Mouse (Mus musculus) spleen, postnatal 36 days (tissue): Measurements from ENCODE around the gene Gm21969.

ENCODE experiments used
- DNase-seq, 2 experiments: peaks; one replicate each; pipeline ENCODE4 v3.0.0; 2022; ENCODE audit warnings: low spot score in 2 of 2, mixed read lengths in 1 of 2

The Gm21969 gene

GRCm38 (mm10) chr4:139602357-139603244 lies at the start of gene Gm21969:
Gene Gm21969 (plus strand): TSS chr4:139603186.
- DNase-seq = peak; percentile 30 to 40

- no peak for DNase-seq
Measured at GRCm38 (mm10) chr4:139555235-139555634, 47.8 kb upstream of the Gm21969 start.

- no peak for DNase-seq
Measured at GRCm38 (mm10) chr4:139555951-139556350, 47.0 kb upstream of the Gm21969 start.

GRCm38 (mm10) chr4:139568361-139568760 lies 34.6 kb upstream of the Gm21969 start:
- DNase-seq = no peak

GRCm38 (mm10) chr4:139570756-139571155 lies 32.2 kb upstream of the Gm21969 start:
- no peak for DNase-seq

- DNase-seq = no peak
Measured at GRCm38 (mm10) chr4:139572928-139573512, 30.0 kb upstream of the Gm21969 start.

GRCm38 (mm10) chr4:139574156-139574798 lies 28.7 kb upstream of the Gm21969 start:
- peak; percentile 98 for DNase-seq

GRCm38 (mm10) chr4:139574799-139575672 lies 27.9 kb upstream of the Gm21969 start:
- peak; percentile 15 to 22 for DNase-seq

GRCm38 (mm10) chr4:139575673-139576003 lies 27.3 kb upstream of the Gm21969 start:
- no peak for DNase-seq

- no peak for DNase-seq
Measured at GRCm38 (mm10) chr4:139576251-139576880, 26.6 kb upstream of the Gm21969 start.

- no peak for DNase-seq
Measured at GRCm38 (mm10) chr4:139577006-139577405, 26.0 kb upstream of the Gm21969 start.

- no peak for DNase-seq
Measured at GRCm38 (mm10) chr4:139578389-139578788, 24.6 kb upstream of the Gm21969 start.

- peak in 1 of 2 experiments; percentile 22 for DNase-seq
Measured at GRCm38 (mm10) chr4:139579003-139579402, 24.0 kb upstream of the Gm21969 start.

GRCm38 (mm10) chr4:139579466-139579865 lies 23.5 kb upstream of the Gm21969 start:
- no peak for DNase-seq

GRCm38 (mm10) chr4:139580663-139581336 lies 22.2 kb upstream of the Gm21969 start:
- no peak for DNase-seq

- DNase-seq = no peak
Measured at GRCm38 (mm10) chr4:139581427-139582051, 21.4 kb upstream of the Gm21969 start.

- no peak for DNase-seq
Measured at GRCm38 (mm10) chr4:139582346-139582745, 20.6 kb upstream of the Gm21969 start.

GRCm38 (mm10) chr4:139582903-139583302 lies 20.1 kb upstream of the Gm21969 start:
- no peak for DNase-seq

GRCm38 (mm10) chr4:139583629-139584245 lies 19.2 kb upstream of the Gm21969 start:
- DNase-seq = no peak

- DNase-seq = no peak
Measured at GRCm38 (mm10) chr4:139584704-139585103, 18.3 kb upstream of the Gm21969 start.
